17 mouse cellular contexts compared by ENCODE assay signal in genomic region chr1:91441855-91442254, GRCm38 (mm10).
"Had no signal": no experiment of that assay in that cellular context is flagged by ENCODE, and none has a peak within 500 bp of the region (broad histone marks: within the 10 kb centered on the region; RNA-seq: fewer than 3 reads in every experiment).

No protein-coding gene starts in this region.

- ATAC-seq: inflammation-experienced regulatory T-cells, adult 6 months; midbrain, embryonic 13.5 days; midbrain, embryonic 16.5 days had no signal

- H3K4me3 ChIP-seq: layer of hippocampus, adult 2 months; limb, embryonic 10.5 days; limb, embryonic 13.5 days; liver, embryonic 15.5 days; midbrain, embryonic 13.5 days; myocyte; neural tube, embryonic 13.5 days had no signal

- H3K27me3 ChIP-seq: limb, embryonic 13.5 days; liver, embryonic 15.5 days; midbrain, embryonic 13.5 days; neural tube, embryonic 13.5 days had no signal

- DNase-seq: layer of hippocampus, adult 9-11 months; retina, postnatal 1 day; right cerebral cortex, postnatal 25 days; thymus, adult 2 months; thymus, postnatal 14 days; thymus, postnatal 4 days had no signal

- H3K4me2 ChIP-seq: limb, embryonic 13.5 days; liver, embryonic 11.5 days; liver, embryonic 15.5 days; midbrain, embryonic 13.5 days; neural tube, embryonic 13.5 days had no signal

- H3K27ac ChIP-seq: layer of hippocampus, adult 2 months; limb, embryonic 10.5 days; limb, embryonic 13.5 days; liver, embryonic 15.5 days; macrophage; midbrain, embryonic 13.5 days; neural tube, embryonic 13.5 days had no signal

- H3K9ac ChIP-seq: limb, embryonic 13.5 days; liver, embryonic 15.5 days; midbrain, embryonic 13.5 days; neural tube, embryonic 13.5 days had no signal

- H3K9me3 ChIP-seq: limb, embryonic 10.5 days; limb, embryonic 13.5 days; liver, embryonic 15.5 days; midbrain, embryonic 13.5 days; neural tube, embryonic 13.5 days had no signal
